Mouse (Mus musculus): ENCODE results near the gene Xirp1. TPM values are rescaled to one million over a fixed set of nuclear protein-coding genes. Genes with fewer than 3 reads are reported as not detected.

The Xirp1 gene
- total and polyA plus RNA-seq, 3 experiments = not detected

DNA sequence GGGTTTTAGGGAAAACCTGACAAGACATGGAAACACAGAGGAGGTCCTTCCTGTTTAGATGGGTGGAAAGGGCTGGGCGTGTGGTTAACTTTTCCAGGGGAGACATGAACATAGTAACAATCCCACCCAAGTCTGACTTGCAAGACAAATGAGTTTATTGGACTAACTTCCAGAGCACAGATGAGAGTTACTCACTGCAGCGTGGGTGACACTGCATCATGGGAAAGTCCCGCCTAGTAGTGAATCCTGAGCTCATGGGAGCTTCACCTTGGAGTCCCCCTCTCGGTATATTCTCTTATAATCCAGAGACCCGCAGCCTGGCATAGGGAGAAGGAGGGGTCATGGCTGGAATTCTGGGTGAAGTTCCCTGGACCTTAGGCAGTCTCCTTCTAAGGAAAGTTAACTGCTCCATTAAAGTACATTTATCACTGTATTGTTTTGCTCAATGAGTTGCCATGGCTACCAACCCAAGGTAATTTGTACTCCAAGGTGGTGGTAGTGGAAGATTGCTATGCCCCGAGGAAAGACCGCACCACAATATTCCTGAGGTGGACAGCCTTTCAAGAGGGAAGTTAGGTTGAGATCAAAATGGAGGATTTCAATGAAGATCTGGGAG, 14.1 kb downstream of the Xirp1 start:
- no peaks in the 10 kb centered on the region for H3K79me2 ChIP-seq (ENCODE audit: control insufficient read depth, insufficient read depth, low read length, poor library complexity)
- no peak overlapping the region for H3K27ac ChIP-seq (ENCODE audit: control insufficient read depth, low read depth, low read length)
- no peak for DNase-seq (ENCODE audit: low read depth, low spot score)
- no peak overlapping the region for H3K4me3 ChIP-seq (ENCODE audit: control insufficient read depth in 1 of 2, insufficient read depth in 1 of 2, low read depth in 2 of 2, low read length in 2 of 2)
- H3K9me3 ChIP-seq (replicated peaks; ENCODE audit: insufficient read depth, low read length) = no peaks in the 10 kb centered on the region
- H3K36me3 ChIP-seq (ENCODE audit: control insufficient read depth in 1 of 2, insufficient read depth in 2 of 2, low read length in 2 of 2) = peaks cover 0 to 6% of the 10 kb centered on the region in 2 experiments; a peak in 2 of 4 replicates
- H3K27me3 ChIP-seq (ENCODE audit: control insufficient read depth in 1 of 2, insufficient read depth in 2 of 2, low read length in 2 of 2) = peaks cover 0 to 1% of the 10 kb centered on the region in 2 experiments; a peak in 1 of 4 replicates
- no peak overlapping the region for H3K9ac ChIP-seq (ENCODE audit: control insufficient read depth, low read depth, low read length, poor library complexity, severe bottlenecking)
- TF ChIP-seq SIN3A (IDR thresholded peaks at IDR 0.05; ENCODE audit: low read length) = no peak
- no peak for TF ChIP-seq MYB (IDR thresholded peaks at IDR 0.05; ENCODE audit: low read depth, low read length)
- no peak for TF ChIP-seq CHD1 (IDR thresholded peaks at IDR 0.05; ENCODE audit: low read depth, low read length)
- no peak for TF ChIP-seq POLR2A (IDR thresholded peaks at IDR 0.05; ENCODE audit: control insufficient read depth in 1 of 2, insufficient read depth in 1 of 2, low read depth in 1 of 2, low read length in 2 of 2, poor library complexity in 1 of 2)
- TF ChIP-seq RCOR1 (IDR thresholded peaks at IDR 0.05; ENCODE audit: low read depth, low read length) = no peak
- TF ChIP-seq MYC (IDR thresholded peaks at IDR 0.05; ENCODE audit: low read depth, low read length) = no peak
- no peak for TF ChIP-seq EP300 (IDR thresholded peaks at IDR 0.05; ENCODE audit: low read depth in 1 of 2, low read length in 2 of 2)
- TF ChIP-seq E2F4 (IDR thresholded peaks at IDR 0.05; ENCODE audit: borderline replicate concordance, low read depth, low read length) = no peak
- no peak for TF ChIP-seq GABPA (IDR thresholded peaks at IDR 0.05; ENCODE audit: low read depth, low read length)
- TF ChIP-seq POLR2AphosphoS2 (IDR thresholded peaks at IDR 0.05; ENCODE audit: low read length) = no peak
- no peak for TF ChIP-seq MEF2A (IDR thresholded peaks at IDR 0.05; ENCODE audit: extremely low read depth, insufficient replicate concordance, low read depth, low read length, poor library complexity, severe bottlenecking)
- no peak for TF ChIP-seq ZMIZ1 (IDR thresholded peaks at IDR 0.05; ENCODE audit: low read depth, low read length)
- no peak for TF ChIP-seq MAX (IDR thresholded peaks at IDR 0.05; ENCODE audit: low read length)
- TF ChIP-seq CTCF (IDR thresholded peaks at IDR 0.05 in 2 of 3, conservative IDR thresholded peaks at IDR 0.05 in 1 of 3; ENCODE audit: control insufficient read depth in 1 of 3, insufficient read depth in 1 of 3, low read depth in 2 of 3, low read length in 3 of 3, poor library complexity in 1 of 3, severe bottlenecking in 1 of 3) = no peak
- no peak for TF ChIP-seq NELFE (IDR thresholded peaks at IDR 0.05; ENCODE audit: low read depth, low read length)
- no peak for TF ChIP-seq CHD2 (IDR thresholded peaks at IDR 0.05; ENCODE audit: low read length)
- TF ChIP-seq ZNF384 (IDR thresholded peaks at IDR 0.05; ENCODE audit: low read depth, low read length) = no peak
- TF ChIP-seq ETS1 (IDR thresholded peaks at IDR 0.05; ENCODE audit: low read depth, low read length) = no peak
- no peak for TF ChIP-seq SMC3 (IDR thresholded peaks at IDR 0.05; ENCODE audit: low read depth, low read length)
- H3K4me1 ChIP-seq (ENCODE audit: control insufficient read depth in 1 of 2, insufficient read depth in 2 of 2, low read length in 2 of 2) = peaks cover 0 to 3% of the 10 kb centered on the region in 2 experiments; a peak in 2 of 4 replicates

DNA sequence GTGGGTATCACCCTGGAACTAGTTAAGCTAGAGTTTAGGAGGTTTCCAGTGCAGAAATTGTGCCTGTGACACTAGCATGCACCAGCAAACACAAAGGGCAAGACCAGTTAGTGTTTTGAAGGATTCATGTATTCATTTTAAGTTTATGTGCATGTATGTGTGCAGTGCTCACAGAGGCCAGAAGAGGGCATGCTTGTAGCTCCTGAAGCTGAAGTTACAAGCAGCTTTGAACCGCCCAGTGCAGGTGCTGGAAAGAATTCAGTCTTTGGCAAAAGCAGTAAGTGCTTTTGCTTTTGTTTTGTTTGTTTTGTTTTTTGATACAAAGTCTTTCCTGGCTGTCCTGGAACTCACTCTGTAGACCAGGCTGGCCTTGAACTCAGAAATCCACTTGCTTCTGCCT, 15.6 kb downstream of the Xirp1 start:
- Histone ChIP-seq H3K27me3 (ENCODE audit: control insufficient read depth in 1 of 2, insufficient read depth in 2 of 2, low read length in 2 of 2) (peaks cover 0 to 1% of the 10 kb centered on the region in 2 experiments; a peak in 1 of 4 replicates), H3K9me3 (replicated peaks; ENCODE audit: insufficient read depth, low read length) (no peaks in the 10 kb centered on the region), H3K79me2 (ENCODE audit: control insufficient read depth, insufficient read depth, low read length, poor library complexity) (no peaks in the 10 kb centered on the region), H3K27ac (ENCODE audit: control insufficient read depth, low read depth, low read length) (no peak overlapping the region), H3K4me3 (ENCODE audit: control insufficient read depth in 1 of 2, insufficient read depth in 1 of 2, low read depth in 2 of 2, low read length in 2 of 2) (no peak overlapping the region), H3K4me1 (ENCODE audit: control insufficient read depth in 1 of 2, insufficient read depth in 2 of 2, low read length in 2 of 2) (peaks cover 0 to 3% of the 10 kb centered on the region in 2 experiments; a peak in 2 of 4 replicates), H3K9ac (ENCODE audit: control insufficient read depth, low read depth, low read length, poor library complexity, severe bottlenecking) (no peak overlapping the region), H3K36me3 (ENCODE audit: control insufficient read depth in 1 of 2, insufficient read depth in 2 of 2, low read length in 2 of 2) (peaks cover 0 to 6% of the 10 kb centered on the region in 2 experiments; a peak in 2 of 4 replicates)
- no peak for DNase-seq (ENCODE audit: low read depth, low spot score)
- no peak for TF ChIP-seq NRF1 (IDR thresholded peaks at IDR 0.05; ENCODE audit: insufficient read depth, low read depth, low read length, poor library complexity, severe bottlenecking)
- TF ChIP-seq CTCF (IDR thresholded peaks at IDR 0.05 in 2 of 3, conservative IDR thresholded peaks at IDR 0.05 in 1 of 3; ENCODE audit: control insufficient read depth in 1 of 3, insufficient read depth in 1 of 3, low read depth in 2 of 3, low read length in 3 of 3, poor library complexity in 1 of 3, severe bottlenecking in 1 of 3) = peak; percentile 11 to 30 (median 24); a peak in 3 of 6 replicates
